Mouse (Mus musculus) forebrain, embryonic 12.5 days (tissue): ENCODE measurements around the gene Grm4. TPM values are rescaled to one million over a fixed set of nuclear protein-coding genes. Genes with fewer than 3 reads are reported as not detected.

Source experiments
- ATAC-seq: fragments of 200-750 bp; cut with Nextera tagmentation; 2 replicates; pipeline ENCODE4 v1.8.0; 2017; ENCODE audit warnings: moderate TSS enrichment; ENCODE audit not compliant: low FRiP score
- H3K27ac ChIP-seq: fragments of 300-500 bp; sonication (generic); 2 replicates; pipeline ENCODE4 v1.5.1; 2016; ENCODE audit warnings: mild to moderate bottlenecking
- H3K27me3 ChIP-seq: fragments of 300-500 bp; sonication (generic); 2 replicates; pipeline ENCODE4 v1.6.1; 2016; ENCODE audit warnings: mild to moderate bottlenecking
- H3K36me3 ChIP-seq: fragments of 300-500 bp; sonication (generic); replicated peaks from 2 replicates; pipeline ENCODE4 v1.6.1; 2016; ENCODE audit warnings: mild to moderate bottlenecking
- H3K4me1 ChIP-seq: fragments of 300-500 bp; sonication (generic); 2 replicates; pipeline ENCODE4 v1.6.1; 2016
- H3K4me2 ChIP-seq: fragments of 300-500 bp; sonication (generic); 2 replicates; pipeline ENCODE4 v1.6.1; 2016; ENCODE audit warnings: mild to moderate bottlenecking, moderate library complexity
- H3K4me3 ChIP-seq: fragments of 300-500 bp; sonication (generic); replicated peaks from 2 replicates; pipeline ENCODE4 v1.5.1; 2016; ENCODE audit warnings: mild to moderate bottlenecking
- H3K9ac ChIP-seq: fragments of 300-500 bp; sonication (generic); 2 replicates; pipeline ENCODE4 v1.6.1; 2016; ENCODE audit warnings: mild to moderate bottlenecking
- H3K9me3 ChIP-seq: fragments of 300-500 bp; sonication (generic); 2 replicates; pipeline ENCODE4 v1.6.1; 2016
- WGBS: fragments of 180-500 bp; shearing (Covaris S2); methylation state at CpG from one replicate; pipeline ENCODE4 v1.1.7; 2016; 5-methylcytosine and 5-hydroxymethylcytosine counted together
- polyA plus RNA-seq: library from polyadenylated mRNA; unstranded; fragments of >200 nt; fragmentation: Nextera tagmentation; extraction: Ambion mirVana; gene quantifications from 2 replicates; pipeline ENCODE4 v1.2.1, GENCODE M21; 2016

Grm4 gene
- polyA plus RNA-seq, 1 experiment from 2014 or later: 2.4 TPM

DNA sequence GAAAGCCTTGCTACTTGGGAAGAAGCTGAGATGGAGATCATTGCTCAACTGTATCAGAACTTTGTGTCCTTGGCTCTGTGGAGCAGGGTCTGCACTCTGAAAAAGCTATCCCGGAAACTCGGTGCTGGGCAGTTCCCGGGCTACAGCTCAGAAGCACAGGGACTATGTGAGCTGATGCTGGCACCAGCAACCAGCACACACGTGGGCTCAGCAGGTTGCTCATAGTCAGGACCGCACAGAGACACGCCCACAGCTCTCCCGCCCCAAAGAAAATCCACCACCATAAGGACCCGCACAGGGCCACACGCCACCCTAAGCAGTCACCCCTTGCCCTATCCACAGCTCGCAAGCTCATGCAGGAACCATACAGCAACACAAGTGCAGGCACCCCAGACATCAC lies 61.2 kb downstream of the Grm4 start:
- 77% methylated on average over 10 of the region's 10 CpGs for WGBS
- no peak overlapping the region for H3K4me2 ChIP-seq
- 0 out of 2 replicates have a peak, but pooled peaks cover 9% of the 10 kb centered on the region for H3K27me3 ChIP-seq
- peaks cover 4% of the 10 kb centered on the region; the same call in 1 of the 2 replicates for H3K4me1 ChIP-seq
- H3K4me3 ChIP-seq: no peak overlapping the region
- no peaks in the 10 kb centered on the region for H3K9me3 ChIP-seq
- no peak overlapping the region for H3K27ac ChIP-seq
- no peak for ATAC-seq
- no peaks in the 10 kb centered on the region for H3K36me3 ChIP-seq
- H3K9ac ChIP-seq: no peak overlapping the region

DNA sequence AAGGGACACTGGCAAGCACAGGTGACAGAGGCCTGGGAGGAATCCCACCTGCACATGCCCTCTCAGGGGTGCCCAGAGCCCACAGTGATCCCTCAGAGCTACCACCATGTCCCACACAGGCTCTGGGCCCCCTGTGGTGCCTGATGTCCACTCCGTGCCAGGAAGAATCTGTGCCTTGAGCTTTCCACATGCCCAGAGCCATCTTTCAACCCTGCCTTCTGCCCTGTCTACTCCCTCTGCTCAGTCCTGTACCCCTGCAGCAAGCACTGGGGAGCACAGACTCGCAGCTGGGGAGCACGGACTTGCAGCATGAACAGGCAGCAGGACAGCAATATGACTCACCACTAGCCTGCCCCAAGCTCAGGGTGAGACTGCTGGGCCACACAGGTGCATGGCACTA lies 62.0 kb downstream of the Grm4 start:
- H3K4me3 ChIP-seq: no peak overlapping the region
- H3K27ac ChIP-seq: no peak overlapping the region
- H3K36me3 ChIP-seq: no peaks in the 10 kb centered on the region
- no peaks in the 10 kb centered on the region for H3K9me3 ChIP-seq
- 0 out of 2 replicates have a peak, but pooled peaks cover 9% of the 10 kb centered on the region for H3K27me3 ChIP-seq
- no peak for ATAC-seq
- no peak overlapping the region for H3K4me2 ChIP-seq
- WGBS: 93% methylated on average over 3 of the region's 3 CpGs
- peaks cover 3% of the 10 kb centered on the region; the same call in 1 of the 2 replicates for H3K4me1 ChIP-seq
- H3K9ac ChIP-seq: no peak overlapping the region

DNA sequence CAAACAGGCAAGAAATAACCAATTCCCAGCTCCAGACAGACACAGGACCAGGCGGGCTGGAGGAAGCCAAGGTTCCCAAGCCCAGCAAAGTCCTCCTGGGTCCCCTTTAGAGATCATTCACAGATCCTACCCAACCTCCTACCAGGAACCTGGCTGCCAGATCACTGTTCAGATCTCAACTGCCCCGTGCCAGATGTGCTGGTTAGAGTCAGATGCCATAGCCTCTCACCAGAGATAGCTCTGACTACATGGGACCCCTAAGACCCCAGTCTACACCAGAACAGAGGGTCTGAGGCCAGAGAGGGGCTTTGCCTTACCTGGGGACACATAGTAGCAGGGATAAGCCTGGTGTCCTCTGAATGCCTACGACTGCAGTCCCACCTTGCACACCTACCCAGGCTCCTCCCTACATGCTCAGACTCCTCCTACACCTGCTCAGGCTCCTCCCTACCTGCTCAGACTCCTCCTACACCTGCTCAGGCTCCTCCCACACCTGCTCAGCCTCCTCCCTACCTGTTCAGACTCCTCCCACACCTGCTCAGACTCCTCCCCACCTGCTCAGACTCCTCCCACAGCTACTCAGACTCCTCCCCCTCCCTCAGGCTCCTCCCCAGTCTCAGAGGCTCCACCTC lies 63.2 kb downstream of the Grm4 start:
- Histone ChIP-seq H3K9me3 (no peaks in the 10 kb centered on the region), H3K27ac (no peak overlapping the region), H3K4me3 (no peak overlapping the region), H3K27me3 (0 out of 2 replicates have a peak, but pooled peaks cover 5% of the 10 kb centered on the region), H3K36me3 (no peaks in the 10 kb centered on the region), H3K4me1 (no peaks in the 10 kb centered on the region; the same call in 1 of the 2 replicates), H3K9ac (no peak overlapping the region), H3K4me2 (no peak overlapping the region)
- 90% methylated on average over 3 of the region's 3 CpGs for WGBS
- ATAC-seq: no peak

DNA sequence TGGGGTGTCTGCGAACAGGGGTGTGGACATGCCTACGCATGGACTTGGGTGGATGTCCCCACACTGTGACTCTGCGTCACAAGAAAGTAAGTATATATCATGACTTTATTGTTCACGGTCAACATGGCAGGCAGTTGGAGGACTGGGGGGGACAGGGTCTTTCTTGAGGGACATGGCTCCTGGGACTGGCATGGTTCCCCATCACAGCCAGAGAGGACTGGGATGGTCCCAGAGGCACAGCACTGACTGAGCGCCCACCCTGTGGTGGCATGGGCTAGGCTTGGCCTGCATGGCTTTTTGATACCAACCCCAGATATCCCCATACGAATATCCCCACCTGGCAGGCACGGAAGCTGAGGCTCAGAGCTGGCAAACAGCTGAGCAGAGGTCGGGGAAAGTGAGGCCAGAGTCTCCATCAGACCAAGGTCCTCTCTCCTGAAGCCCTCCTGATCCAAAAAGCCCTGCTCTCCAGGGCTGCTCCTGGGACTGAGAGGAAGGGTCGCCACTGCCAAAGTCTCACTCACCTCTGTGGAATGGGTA lies 64.1 kb downstream of the Grm4 start:
- Histone ChIP-seq H3K9me3 (no peaks in the 10 kb centered on the region), H3K36me3 (no peaks in the 10 kb centered on the region), H3K27me3 (0 out of 2 replicates have a peak, but pooled peaks cover 5% of the 10 kb centered on the region), H3K27ac (no peak overlapping the region), H3K4me2 (no peak overlapping the region), H3K4me3 (no peak overlapping the region), H3K9ac (no peak overlapping the region), H3K4me1 (no peaks in the 10 kb centered on the region; the same call in 1 of the 2 replicates)
- no peak for ATAC-seq
- 85% methylated on average over 9 of the region's 9 CpGs for WGBS

DNA sequence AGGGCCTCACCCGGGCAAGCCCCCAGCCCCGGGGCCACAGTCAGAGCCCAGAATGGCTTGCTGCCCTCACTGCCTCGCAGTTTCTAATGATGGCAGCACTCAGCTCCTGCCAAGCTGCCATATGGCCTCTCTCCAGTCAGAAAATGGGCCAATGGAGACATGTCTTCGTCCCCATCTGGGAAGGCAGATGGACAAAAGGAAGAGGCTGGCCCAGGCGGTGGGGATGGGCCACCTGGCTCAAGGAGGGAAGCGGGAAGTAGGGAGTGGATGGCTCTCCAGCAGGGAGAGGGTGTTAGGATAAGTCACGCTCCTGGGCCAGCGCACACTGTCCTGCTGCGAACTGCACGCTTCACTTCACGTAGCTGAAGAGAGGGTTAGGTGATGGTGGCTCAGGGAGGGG lies 64.8 kb downstream of the Grm4 start:
- Histone ChIP-seq H3K4me3 (no peak overlapping the region), H3K9me3 (no peaks in the 10 kb centered on the region), H3K36me3 (no peaks in the 10 kb centered on the region), H3K27ac (no peak overlapping the region), H3K4me1 (no peaks in the 10 kb centered on the region; the same call in 1 of the 2 replicates), H3K27me3 (0 out of 2 replicates have a peak, but pooled peaks cover 5% of the 10 kb centered on the region), H3K4me2 (no peak overlapping the region), H3K9ac (0 out of 2 replicates have a peak overlapping the region, but pooled peaks have one; percentile 21)
- whole genome bisulfite sequencing: 69% methylated on average over 11 of the region's 11 CpGs
- no peak for ATAC-seq

DNA sequence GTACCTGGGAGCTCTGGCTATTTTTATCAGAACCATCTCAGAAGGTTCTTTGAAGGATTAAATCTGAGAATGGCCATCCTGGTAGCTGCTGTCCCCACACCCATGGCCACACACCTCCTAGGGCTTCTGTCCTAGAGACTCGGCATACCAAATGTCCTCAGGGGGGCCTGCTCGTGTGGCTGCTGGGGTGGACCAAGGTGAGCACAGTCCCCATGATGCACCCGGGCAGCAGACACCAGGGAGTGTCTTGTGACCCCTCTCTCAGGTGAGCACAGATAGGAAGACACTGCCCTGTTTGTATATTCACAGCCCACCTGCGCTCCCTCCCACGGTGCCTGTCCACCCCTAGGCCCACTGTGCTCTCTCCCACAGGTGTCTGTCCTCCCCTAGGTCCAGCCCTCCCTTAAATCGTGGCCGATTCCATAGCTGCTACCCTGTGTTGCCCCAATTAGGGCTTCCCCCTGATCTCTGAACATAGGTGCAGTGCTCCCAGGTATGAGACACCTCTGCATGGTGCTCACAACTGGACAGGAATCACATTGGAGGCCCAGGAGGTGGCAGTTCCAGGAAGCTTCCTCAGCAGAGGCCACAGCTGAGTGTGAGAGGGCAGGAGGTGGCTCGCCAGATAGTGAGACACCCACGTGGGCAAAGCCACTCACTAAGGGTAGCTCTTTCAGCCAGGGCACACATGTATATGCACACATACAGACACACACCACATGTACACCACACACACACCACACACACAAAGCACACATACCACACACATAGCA lies 66.0 kb downstream of the Grm4 start:
- 0 out of 2 replicates have a peak overlapping the region, but pooled peaks have one; percentile 21 for H3K9ac ChIP-seq
- H3K4me3 ChIP-seq: no peak overlapping the region
- 0 out of 2 replicates have a peak, but pooled peaks cover 5% of the 10 kb centered on the region for H3K27me3 ChIP-seq
- no peak for ATAC-seq
- H3K36me3 ChIP-seq: no peaks in the 10 kb centered on the region
- H3K9me3 ChIP-seq: no peaks in the 10 kb centered on the region
- no peak overlapping the region for H3K4me2 ChIP-seq
- WGBS: 81% methylated on average over 9 of the region's 9 CpGs
- H3K27ac ChIP-seq: no peak overlapping the region
- no peaks in the 10 kb centered on the region; the same call in 1 of the 2 replicates for H3K4me1 ChIP-seq

DNA sequence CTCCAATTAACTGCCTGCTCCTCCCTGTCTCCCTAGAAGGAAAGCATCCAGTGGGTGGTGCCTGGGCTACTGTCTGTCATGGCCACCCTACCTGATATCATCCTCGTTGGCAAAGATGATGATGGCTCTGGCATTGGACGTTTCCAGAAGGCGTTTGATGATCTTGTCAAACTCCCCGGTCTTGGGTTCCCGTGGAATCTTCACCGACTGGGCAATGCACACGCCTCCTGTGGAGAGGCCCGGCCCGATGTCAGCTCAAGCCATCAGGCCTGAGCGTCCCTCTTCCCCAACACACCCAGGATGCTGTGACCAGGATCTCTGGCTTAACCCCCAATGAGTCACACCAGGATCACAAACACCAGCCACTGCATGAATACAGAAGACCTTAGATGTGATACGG lies 66.8 kb downstream of the Grm4 start:
- H3K36me3 ChIP-seq: no peaks in the 10 kb centered on the region
- no peak overlapping the region for H3K9ac ChIP-seq
- no peak overlapping the region for H3K27ac ChIP-seq
- no peaks in the 10 kb centered on the region for H3K9me3 ChIP-seq
- no peak overlapping the region for H3K4me3 ChIP-seq
- no peaks in the 10 kb centered on the region; the same call in 1 of the 2 replicates for H3K4me1 ChIP-seq
- H3K4me2 ChIP-seq: no peak overlapping the region
- ATAC-seq: no peak
- H3K27me3 ChIP-seq: no peaks in the 10 kb centered on the region
- 84% methylated on average over 11 of the region's 11 CpGs for WGBS

DNA sequence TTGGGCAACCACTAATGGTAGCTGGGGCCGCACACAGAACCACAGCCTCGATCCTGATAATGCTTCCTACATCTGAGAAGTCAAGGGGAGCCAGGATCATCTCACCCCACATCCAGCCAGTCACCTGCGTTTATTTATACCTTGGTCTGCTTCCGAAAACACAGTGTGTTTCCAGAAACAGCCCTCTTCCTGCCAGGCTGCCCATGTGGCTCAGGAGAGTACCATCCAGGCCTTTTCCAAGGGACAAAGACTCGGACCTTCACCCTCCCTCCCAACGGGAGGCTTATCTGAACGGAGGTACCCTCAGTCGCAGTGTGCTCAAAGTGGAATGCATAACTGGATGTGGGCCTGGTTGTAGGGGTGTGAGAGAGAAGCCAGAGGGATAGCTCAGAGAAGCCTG lies 68.2 kb downstream of the Grm4 start:
- no peak for ATAC-seq
- no peaks in the 10 kb centered on the region for H3K36me3 ChIP-seq
- H3K4me2 ChIP-seq: no peak overlapping the region
- no peaks in the 10 kb centered on the region for H3K27me3 ChIP-seq
- H3K4me3 ChIP-seq: no peak overlapping the region
- no peaks in the 10 kb centered on the region for H3K9me3 ChIP-seq
- H3K9ac ChIP-seq: no peak overlapping the region
- no peaks in the 10 kb centered on the region; the same call in 1 of the 2 replicates for H3K4me1 ChIP-seq
- WGBS: 90% methylated on average over 8 of the region's 8 CpGs
- no peak overlapping the region for H3K27ac ChIP-seq

DNA sequence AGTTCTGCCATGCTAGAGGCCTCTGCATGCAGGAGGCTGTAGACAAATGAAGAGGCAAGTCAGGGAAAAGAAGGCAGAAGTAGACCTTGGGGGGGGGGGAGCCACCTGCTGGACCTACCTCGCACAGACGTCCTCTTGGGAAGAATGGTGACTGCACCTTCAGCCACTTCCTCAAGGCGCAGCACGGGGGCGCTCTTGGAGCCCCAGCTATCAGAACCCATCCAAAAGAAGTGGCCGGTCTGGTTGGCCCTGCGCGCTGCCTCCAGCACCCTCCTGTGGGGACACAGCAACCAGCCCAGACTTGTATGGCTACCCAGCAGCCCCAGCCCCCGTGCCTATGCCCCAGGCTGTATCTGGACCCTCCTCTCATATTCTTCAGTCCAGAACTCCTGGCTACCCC lies 69.4 kb downstream of the Grm4 start:
- H3K4me3 ChIP-seq: no peak overlapping the region
- H3K9me3 ChIP-seq: no peaks in the 10 kb centered on the region
- no peak overlapping the region for H3K4me2 ChIP-seq
- no peak for ATAC-seq
- no peak overlapping the region for H3K27ac ChIP-seq
- no peaks in the 10 kb centered on the region for H3K27me3 ChIP-seq
- WGBS: 23% methylated on average over 9 of the region's 9 CpGs
- no peaks in the 10 kb centered on the region; the same call in 1 of the 2 replicates for H3K4me1 ChIP-seq
- H3K9ac ChIP-seq: no peak overlapping the region
- H3K36me3 ChIP-seq: no peaks in the 10 kb centered on the region

DNA sequence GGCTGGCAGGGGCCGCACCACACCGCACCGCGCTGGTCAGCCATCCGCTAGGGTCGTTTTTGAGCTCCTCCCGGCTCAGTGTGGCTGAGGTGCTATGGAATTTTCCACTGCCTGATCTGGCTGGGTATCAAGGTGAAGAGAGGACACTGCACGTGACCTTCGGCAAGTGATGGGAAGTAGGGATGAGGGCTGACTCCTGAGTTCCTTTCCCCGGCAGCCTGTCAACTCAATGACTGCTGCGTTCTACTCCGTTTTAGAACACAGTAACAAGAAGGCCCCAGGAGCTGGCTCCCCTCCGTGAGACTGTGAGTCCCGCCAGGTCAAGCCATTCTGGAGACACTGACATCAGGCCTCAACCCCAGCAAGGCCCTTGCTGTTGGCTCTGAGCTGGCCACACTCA lies 70.0 kb downstream of the Grm4 start:
- 88% methylated on average over 14 of the region's 14 CpGs for WGBS
- ATAC-seq: no peak
- H3K27ac ChIP-seq: no peak overlapping the region

DNA sequence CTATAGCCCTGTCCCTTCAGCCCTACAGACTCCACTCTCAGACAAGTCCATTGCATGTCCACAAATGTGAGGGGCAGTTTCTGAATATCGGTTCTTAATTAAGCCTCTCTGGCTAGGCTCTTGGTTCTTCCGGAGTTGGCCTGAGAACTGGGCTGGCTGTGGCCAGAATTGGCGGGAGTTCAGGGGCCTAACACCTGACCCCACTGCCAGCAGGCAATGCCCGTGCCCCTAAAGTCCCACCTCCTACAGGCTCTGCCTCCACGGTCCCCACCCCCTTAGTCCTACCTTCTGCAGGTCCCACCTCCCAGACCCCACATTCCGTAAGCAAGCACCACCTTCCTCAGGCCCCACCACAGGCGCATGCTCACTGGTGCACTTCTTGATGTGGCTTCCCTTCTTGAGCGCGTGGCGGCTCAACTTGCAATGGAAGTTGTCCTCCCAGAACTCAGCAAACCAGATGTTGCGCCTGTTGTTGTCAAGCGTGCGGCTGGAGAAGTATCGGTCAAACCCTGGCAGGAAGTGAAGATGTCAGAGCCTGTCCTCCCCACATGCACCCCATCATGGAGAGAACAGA lies 71.4 kb downstream of the Grm4 start:
- no peak overlapping the region for H3K9ac ChIP-seq
- no peak overlapping the region for H3K4me3 ChIP-seq
- peaks cover 9% of the 10 kb centered on the region for H3K4me1 ChIP-seq
- no peaks in the 10 kb centered on the region for H3K9me3 ChIP-seq
- H3K4me2 ChIP-seq: no peak overlapping the region
- no peaks in the 10 kb centered on the region for H3K36me3 ChIP-seq
- 89% methylated on average over 14 of the region's 14 CpGs for WGBS
- no peaks in the 10 kb centered on the region for H3K27me3 ChIP-seq
- no peak overlapping the region for H3K27ac ChIP-seq
- ATAC-seq: no peak

More for the DNA sequence above, 70.0 kb downstream of the Grm4 start:
- Histone ChIP-seq H3K4me2 (no peak overlapping the region), H3K36me3 (no peaks in the 10 kb centered on the region), H3K4me3 (no peak overlapping the region), H3K4me1 (peaks cover under 1% of the 10 kb centered on the region; the same call in 1 of the 2 replicates), H3K9ac (no peak overlapping the region), H3K27me3 (no peaks in the 10 kb centered on the region), H3K9me3 (no peaks in the 10 kb centered on the region)

DNA sequence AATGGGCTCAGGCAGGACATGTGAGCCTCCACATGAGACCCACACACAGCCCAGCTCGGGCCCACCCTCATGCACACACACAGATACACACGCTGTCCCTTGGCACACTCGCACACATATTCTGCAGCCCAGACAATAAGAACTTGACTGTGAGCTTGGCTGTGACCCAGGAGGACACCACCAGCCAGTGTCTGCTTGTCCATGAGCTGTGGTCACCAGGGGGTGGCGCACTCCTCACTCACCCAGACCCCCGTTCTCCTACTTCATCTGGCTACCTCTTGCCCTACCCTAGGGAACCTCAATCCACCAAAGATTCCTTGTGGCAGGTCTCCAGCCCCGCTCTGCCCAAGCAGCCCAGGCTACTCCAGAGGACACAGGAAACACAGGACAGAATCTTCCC lies 72.5 kb downstream of the Grm4 start:
- Histone ChIP-seq H3K4me2 (no peak overlapping the region), H3K4me3 (no peak overlapping the region), H3K9ac (no peak overlapping the region), H3K36me3 (no peaks in the 10 kb centered on the region), H3K27ac (no peak overlapping the region), H3K4me1 (peaks cover 9% of the 10 kb centered on the region), H3K9me3 (no peaks in the 10 kb centered on the region), H3K27me3 (no peaks in the 10 kb centered on the region)
- no peak for ATAC-seq
- 65% methylated on average over 6 of the region's 6 CpGs for whole genome bisulfite sequencing
